Mouse (Mus musculus): Measurements from ENCODE around the gene Gm10392.

Gene Gm10392

GRCm38 (mm10) chr11:77500361-77501325, 18.4 kb downstream of the Gm10392 start:
- ChIA-PET CTCF (interaction anchor here (0.5 to 8.0 kb wide), 24 partner anchors 6 to 306 kb away, joined by 3 to 84 read pairs (median 5); partner anchors contain the start of genes Ankrd13b (in 2 of the 4), Abhd15 (in 1 of the 4), Git1 (in 1 of the 4) and Gm10392 (in 1 of the 4)), POLR2A (interaction anchor here in 2 of 4 experiments (0.6 to 7.2 kb wide), 17 partner anchors 7 to 181 kb away, joined by 3 to 48 read pairs (median 5); partner anchors contain the start of genes Abhd15 (in 1 of the 2) and Taok1 (in 1 of the 2))

GRCm38 (mm10) chr11:77499354-77499753, 19.6 kb downstream of the Gm10392 start:
- POLR2A ChIA-PET, result interaction anchor here in 2 of 4 experiments (0.9 to 11.6 kb wide), 9 partner anchors 9 to 398 kb away, joined by 4 to 210 read pairs (median 6); partner anchors contain the start of genes Abhd15 (in 1 of the 2), Taok1 (in 1 of the 2) and Trp53i13 (in 1 of the 2)

GRCm38 (mm10) chr11:77498261-77499139, 20.5 kb downstream of the Gm10392 start:
- POLR2A ChIA-PET, result interaction anchor here (0.6 to 11.6 kb wide), 22 partner anchors 10 to 1561 kb away, joined by 3 to 210 read pairs (median 4); partner anchors contain the start of genes Taok1 (in 3 of the 4), Abhd15 (in 1 of the 4) and Trp53i13 (in 1 of the 4)
- CTCF ChIA-PET, result interaction anchor here (0.5 to 8.0 kb wide), 10 partner anchors 8 to 801 kb away, joined by 3 to 84 read pairs (median 5); partner anchors contain the start of gene Abhd15 (in 1 of the 4)

More at GRCm38 (mm10) chr11:77499354-77499753, 19.6 kb downstream of the Gm10392 start:
- CTCF ChIA-PET, result interaction anchor here (0.6 to 8.0 kb wide), 8 partner anchors 8 to 1642 kb away, joined by 3 to 84 read pairs (median 12); partner anchors contain the start of genes Abhd15 (in 1 of the 4), Ankrd13b (in 1 of the 4) and Trp53i13 (in 1 of the 4)

GRCm38 (mm10) chr11:77497851-77498250, 21.1 kb downstream of the Gm10392 start:
- ChIA-PET POLR2A (interaction anchor here (0.6 to 11.6 kb wide), 18 partner anchors 10 to 1561 kb away, joined by 3 to 210 read pairs (median 4); partner anchors contain the start of genes Taok1 (in 3 of the 4), Abhd15 (in 1 of the 4) and Trp53i13 (in 1 of the 4)), CTCF (interaction anchor here (0.5 to 8.0 kb wide), 10 partner anchors 9 to 800 kb away, joined by 3 to 84 read pairs (median 5); partner anchors contain the start of genes Abhd15 (in 1 of the 4) and Coro6 (in 1 of the 4))

- CTCF ChIA-PET, result interaction anchor here (0.7 to 8.0 kb wide), 11 partner anchors 10 to 939 kb away, joined by 3 to 84 read pairs (median 6); partner anchors contain the start of gene Coro6 (in 1 of the 4)
- POLR2A ChIA-PET, result interaction anchor here in 3 of 4 experiments (0.6 to 11.6 kb wide), 17 partner anchors 12 to 485 kb away, joined by 3 to 210 read pairs (median 3); partner anchors contain the start of genes Taok1 (in 3 of the 3), Abhd15 (in 1 of the 3) and Trp53i13 (in 1 of the 3)
Measured at GRCm38 (mm10) chr11:77497341-77497756, 21.6 kb downstream of the Gm10392 start.

- POLR2A ChIA-PET, result interaction anchor here (0.6 to 11.6 kb wide), 11 partner anchors 9 to 208 kb away, joined by 3 to 210 read pairs (median 8); partner anchors contain the start of genes Trp53i13 (in 2 of the 4), Abhd15 (in 1 of the 4), Gm10392 (in 1 of the 4) and Taok1 (in 1 of the 4)
Measured at GRCm38 (mm10) chr11:77495507-77495906, 23.5 kb downstream of the Gm10392 start.

GRCm38 (mm10) chr11:77494782-77495181, 24.2 kb downstream of the Gm10392 start:
- ChIA-PET CTCF (interaction anchor here (0.6 to 8.0 kb wide), 9 partner anchors 8 to 134 kb away, joined by 3 to 84 read pairs (median 3); no protein-coding TSS in a partner anchor), POLR2A (interaction anchor here (0.8 to 11.6 kb wide), 15 partner anchors 10 to 270 kb away, joined by 3 to 210 read pairs (median 5); partner anchors contain the start of genes Abhd15 (in 2 of the 4), Taok1 (in 2 of the 4) and Trp53i13 (in 2 of the 4))

More at GRCm38 (mm10) chr11:77495507-77495906, 23.5 kb downstream of the Gm10392 start:
- CTCF ChIA-PET, result interaction anchor here (0.7 to 8.0 kb wide), 8 partner anchors 11 to 735 kb away, joined by 3 to 84 read pairs (median 8); no protein-coding TSS in a partner anchor

GRCm38 (mm10) chr11:77494344-77494676, 24.7 kb downstream of the Gm10392 start:
- POLR2A ChIA-PET, result interaction anchor here (0.8 to 11.6 kb wide), 19 partner anchors 9 to 270 kb away, joined by 3 to 210 read pairs (median 5); partner anchors contain the start of genes Abhd15 (in 2 of the 4), Taok1 (in 2 of the 4) and Trp53i13 (in 2 of the 4)
- CTCF ChIA-PET, result interaction anchor here (0.6 to 8.0 kb wide), 12 partner anchors 8 to 303 kb away, joined by 3 to 84 read pairs (median 4); no protein-coding TSS in a partner anchor

GRCm38 (mm10) chr11:77493512-77494343, 25.3 kb downstream of the Gm10392 start, which contains the start of gene Git1:
TSS of gene Git1 (plus strand) at chr11:77493562.
- CTCF ChIA-PET, result interaction anchor here (0.6 to 8.0 kb wide), 18 partner anchors 8 to 304 kb away, joined by 3 to 84 read pairs (median 4); partner anchors contain the start of genes Abhd15 (in 1 of the 4) and Trp53i13 (in 1 of the 4)
- POLR2A ChIA-PET, result interaction anchor here (0.5 to 11.6 kb wide), 21 partner anchors 9 to 990 kb away, joined by 3 to 210 read pairs (median 5); partner anchors contain the start of genes Abhd15 (in 3 of the 4), Trp53i13 (in 3 of the 4), Taok1 (in 2 of the 4) and Coro6 (in 1 of the 4)

- CTCF ChIA-PET, result interaction anchor here (0.6 to 8.0 kb wide), 12 partner anchors 9 to 137 kb away, joined by 3 to 84 read pairs (median 4); partner anchors contain the start of genes Abhd15 (in 1 of the 4) and Trp53i13 (in 1 of the 4)
- POLR2A ChIA-PET, result interaction anchor here (0.6 to 11.6 kb wide), 17 partner anchors 8 to 691 kb away, joined by 3 to 210 read pairs (median 8); partner anchors contain the start of genes Abhd15 (in 3 of the 4), Trp53i13 (in 3 of the 4), Coro6 (in 1 of the 4) and Rpl23a (in 1 of the 4)
Measured at GRCm38 (mm10) chr11:77492911-77493332, 26.1 kb downstream of the Gm10392 start.

- CTCF ChIA-PET, result interaction anchor here (0.6 to 8.0 kb wide), 22 partner anchors 8 to 488 kb away, joined by 3 to 84 read pairs (median 4); partner anchors contain the start of gene Abhd15 (in 1 of the 4)
Measured at GRCm38 (mm10) chr11:77492311-77492871, 26.6 kb downstream of the Gm10392 start.

GRCm38 (mm10) chr11:77491502-77492291, 27.3 kb downstream of the Gm10392 start:
- ChIA-PET POLR2A (interaction anchor here in 2 of 4 experiments (0.8 to 11.6 kb wide), 16 partner anchors 9 to 490 kb away, joined by 3 to 210 read pairs (median 5); partner anchors contain the start of genes Abhd15 (in 2 of the 2), Trp53i13 (in 2 of the 2) and Taok1 (in 1 of the 2)), CTCF (interaction anchor here (0.6 to 3.3 kb wide), 26 partner anchors 9 to 488 kb away, joined by 3 to 22 read pairs (median 4); partner anchors contain the start of gene Abhd15 (in 1 of the 4))

More at GRCm38 (mm10) chr11:77492311-77492871, 26.6 kb downstream of the Gm10392 start:
- POLR2A ChIA-PET, result interaction anchor here in 3 of 4 experiments (0.6 to 11.6 kb wide), 17 partner anchors 8 to 489 kb away, joined by 3 to 210 read pairs (median 5); partner anchors contain the start of genes Abhd15 (in 3 of the 3), Trp53i13 (in 3 of the 3), Coro6 (in 1 of the 3) and Taok1 (in 1 of the 3)

GRCm38 (mm10) chr11:77491123-77491501, 27.9 kb downstream of the Gm10392 start:
- ChIA-PET POLR2A (interaction anchor here in 2 of 4 experiments (0.8 to 11.6 kb wide), 17 partner anchors 10 to 491 kb away, joined by 3 to 210 read pairs (median 5); partner anchors contain the start of genes Abhd15 (in 1 of the 2), Taok1 (in 1 of the 2) and Trp53i13 (in 1 of the 2)), CTCF (interaction anchor here (0.6 to 3.3 kb wide), 25 partner anchors 10 to 332 kb away, joined by 3 to 22 read pairs (median 4); partner anchors contain the start of gene Abhd15 (in 1 of the 4))

All from embryonic stem cell, embryonic (primary cell).